Mouse (Mus musculus) C2C12 (cell line): Measurements from ENCODE around the gene Wnt2b. TPM values are rescaled to one million over a fixed set of nuclear protein-coding genes. Genes with fewer than 3 reads are reported as not detected.

Experiments used
- H3K27me3 ChIP-seq: one replicate; pipeline ENCODE4 v1.6.1; 2011; ENCODE audit not compliant: control insufficient read depth, insufficient read depth, insufficient read length
- H3K36me3 ChIP-seq: one replicate; pipeline ENCODE4 v1.6.1; 2011; ENCODE audit not compliant: control insufficient read depth, insufficient read depth
- H3K4me3 ChIP-seq: one replicate; pipeline ENCODE4 v1.5.1; 2011; ENCODE audit warnings: mild to moderate bottlenecking, control low read depth; ENCODE audit not compliant: poor library complexity, insufficient read depth, severe bottlenecking
- H3K79me2 ChIP-seq: one replicate; pipeline ENCODE4 v1.6.1; 2011; ENCODE audit not compliant: control insufficient read depth, insufficient read depth
- H3K79me3 ChIP-seq: one replicate; pipeline ENCODE4 v1.6.1; 2011; ENCODE audit warnings: low read depth, control low read depth
- H3ac ChIP-seq: one replicate; pipeline ENCODE3; 2011; ENCODE audit warnings: low read depth; ENCODE audit not compliant: control insufficient read depth, insufficient read length
- CEBPB ChIP-seq: IDR thresholded peaks from one replicate; pipeline ENCODE4 v1.6.1; 2011; ENCODE audit warnings: low read depth, mild to moderate bottlenecking, control low read depth, moderate library complexity
- CTCF ChIP-seq: IDR thresholded peaks from one replicate; pipeline ENCODE4 v1.5.1; 2011; ENCODE audit not compliant: control insufficient read depth, insufficient read depth, insufficient read length
- FOSL1 ChIP-seq: IDR thresholded peaks from one replicate; pipeline ENCODE4 v1.8.0; 2011; ENCODE audit warnings: mild to moderate bottlenecking, low read length; ENCODE audit not compliant: poor library complexity, insufficient read depth, severe bottlenecking
- MAX ChIP-seq: IDR thresholded peaks from one replicate; pipeline ENCODE4 v1.6.1; 2011; ENCODE audit warnings: mild to moderate bottlenecking, control low read depth
- MYOD1 ChIP-seq: IDR thresholded peaks from one replicate; pipeline ENCODE4 v1.6.1; 2011; ENCODE audit warnings: low read depth; ENCODE audit not compliant: control insufficient read depth, insufficient read length
- MYOG ChIP-seq: IDR thresholded peaks from one replicate; pipeline ENCODE4 v1.6.1; 2011; ENCODE audit not compliant: control insufficient read depth, insufficient read length; ENCODE audit errors: extremely low read depth
- USF1 ChIP-seq: IDR thresholded peaks from one replicate; pipeline ENCODE4 v1.6.1; 2011; ENCODE audit warnings: low read depth, mild to moderate bottlenecking, control low read depth, moderate library complexity
- polyA plus RNA-seq: library from polyadenylated mRNA; unstranded; fragments of >200 nt; fragmentation: generic; extraction: Trizol; gene quantifications from one replicate; pipeline ENCODE4 v1.2.1, GENCODE M21; 2012; ENCODE audit warnings: missing spikeins

Wnt2b gene
- polyA plus RNA-seq, 1 experiment, result 0.08 TPM

DNA sequence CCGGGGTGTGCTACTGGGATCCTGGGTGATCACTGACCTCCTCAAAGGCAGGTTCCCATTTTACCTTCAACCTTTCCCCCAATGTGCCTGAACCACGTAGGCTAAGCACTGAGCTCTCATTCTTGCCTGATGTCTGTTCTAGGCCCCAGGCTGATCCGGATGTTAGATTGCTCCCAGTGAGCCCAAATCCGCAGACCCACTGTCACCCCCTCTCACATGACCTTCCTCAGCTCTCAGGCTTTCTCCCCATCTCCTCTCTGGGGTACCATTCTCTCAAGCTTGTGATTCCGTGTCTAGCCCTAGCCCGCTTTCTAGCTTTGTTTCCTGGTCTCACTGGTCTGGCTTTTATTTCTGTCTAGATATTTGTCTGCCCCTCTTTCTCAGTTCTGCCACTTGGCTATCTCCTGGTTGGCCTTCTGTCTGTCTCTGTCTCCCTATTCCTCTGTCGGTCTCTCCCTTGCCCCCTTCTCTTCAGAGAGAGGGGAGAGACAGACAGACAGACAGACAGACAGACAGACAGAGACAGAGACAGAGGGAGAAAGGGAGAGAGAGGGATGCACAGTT lies 4.4 kb upstream of the Wnt2b start:
- TF ChIP-seq CEBPB, result no peak
- TF ChIP-seq MYOD1, result no peak
- TF ChIP-seq MAX, result no peak
- no peak for TF ChIP-seq CTCF
- no peak for TF ChIP-seq FOSL1
- TF ChIP-seq USF1, result no peak
- TF ChIP-seq MYOG, result no peak
- Histone ChIP-seq H3K27me3 (peaks cover 25% of the 10 kb centered on the region), H3K4me3 (no peak overlapping the region), H3K79me2 (no peaks in the 10 kb centered on the region), H3K79me3 (no peaks in the 10 kb centered on the region), H3K36me3 (no peaks in the 10 kb centered on the region), H3ac (no peak overlapping the region)

DNA sequence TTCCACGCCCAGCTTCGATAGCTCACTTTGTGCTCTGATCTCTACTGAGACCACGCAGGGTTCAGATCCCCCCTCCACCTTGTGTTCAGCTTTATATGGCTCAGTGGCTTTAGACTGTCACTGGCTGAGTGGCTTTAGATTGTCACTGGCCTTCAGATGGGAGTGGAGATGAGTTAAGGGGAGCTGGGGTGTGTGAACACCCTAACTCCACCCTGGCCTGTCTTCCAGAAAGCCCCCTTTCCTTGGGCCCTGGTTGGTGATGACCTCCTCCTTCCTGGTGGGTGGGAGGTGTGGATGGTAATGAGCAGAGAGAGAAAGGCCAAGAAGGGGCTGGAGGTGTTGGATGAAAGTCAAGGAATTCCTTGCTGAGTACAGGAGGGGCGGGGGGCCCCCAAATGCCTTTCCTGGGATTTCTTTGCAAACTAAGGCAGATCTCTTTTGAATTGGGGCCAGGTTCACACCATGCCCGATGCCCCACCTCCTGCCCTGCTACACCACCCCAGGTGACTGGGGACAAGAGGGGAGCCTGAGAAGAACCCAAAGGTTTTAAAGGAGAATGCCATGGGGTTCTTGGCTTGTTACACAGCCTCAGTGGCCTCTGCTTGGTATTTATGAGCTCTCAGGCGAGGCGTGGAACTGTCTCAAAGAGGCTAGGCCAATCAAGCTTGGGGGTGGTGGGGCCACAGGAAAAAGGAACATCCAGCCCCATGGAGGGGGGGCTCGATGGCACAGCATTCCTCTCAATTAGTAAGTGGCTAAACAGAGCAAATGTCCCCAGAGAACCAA lies 3.5 kb upstream of the Wnt2b start:
- TF ChIP-seq MYOG (no peak), FOSL1 (no peak), MYOD1 (no peak), CTCF (no peak), CEBPB (no peak), MAX (no peak), USF1 (no peak)

GRCm38 (mm10) chr3:104963331-104964276 lies 1.9 kb upstream of the Wnt2b start:
- Histone ChIP-seq H3K4me3 (no peak overlapping the region), H3K79me2 (no peaks in the 10 kb centered on the region), H3K79me3 (no peaks in the 10 kb centered on the region), H3ac (no peak overlapping the region), H3K27me3 (peaks cover 37% of the 10 kb centered on the region), H3K36me3 (no peaks in the 10 kb centered on the region)
- TF ChIP-seq CEBPB (no peak), FOSL1 (no peak), MAX (no peak), USF1 (no peak), CTCF (no peak)

More for the DNA sequence above, 3.5 kb upstream of the Wnt2b start:
- no peak overlapping the region for H3K4me3 ChIP-seq
- H3ac ChIP-seq, result no peak overlapping the region
- H3K79me2 ChIP-seq, result no peaks in the 10 kb centered on the region
- H3K27me3 ChIP-seq, result peaks cover 29% of the 10 kb centered on the region
- no peaks in the 10 kb centered on the region for H3K79me3 ChIP-seq
- no peaks in the 10 kb centered on the region for H3K36me3 ChIP-seq

DNA sequence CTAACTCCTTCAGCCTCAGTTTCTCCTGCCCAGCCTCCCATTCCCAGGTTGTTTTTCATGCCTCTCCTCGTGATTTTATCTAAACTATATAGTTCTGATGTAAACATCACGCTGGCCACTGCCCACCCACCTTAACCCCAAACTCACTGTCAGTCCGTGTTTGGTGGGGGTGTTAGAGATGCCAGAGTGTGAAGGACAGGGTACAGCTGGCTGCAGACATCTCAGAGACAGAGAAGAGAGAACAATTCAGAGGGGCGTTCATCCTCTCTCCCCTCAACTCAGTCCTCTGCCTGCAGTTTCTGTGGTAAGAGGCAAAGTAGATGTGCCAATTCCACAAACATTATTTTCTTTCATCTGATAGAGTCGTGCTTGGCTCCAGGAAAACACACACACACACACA lies 1.1 kb upstream of the Wnt2b start:
- H3K79me3 ChIP-seq, result no peaks in the 10 kb centered on the region
- no peaks in the 10 kb centered on the region for H3K36me3 ChIP-seq
- H3K27me3 ChIP-seq, result peaks cover 37% of the 10 kb centered on the region
- no peak overlapping the region for H3K4me3 ChIP-seq
- TF ChIP-seq MAX (no peak), MYOD1 (no peak), FOSL1 (no peak), CTCF (no peak), USF1 (no peak), MYOG (no peak), CEBPB (no peak)
- H3ac ChIP-seq, result no peak overlapping the region
- H3K79me2 ChIP-seq, result no peaks in the 10 kb centered on the region

- H3K36me3 ChIP-seq, result no peaks in the 10 kb centered on the region
- H3K4me3 ChIP-seq, result no peak overlapping the region
- TF ChIP-seq CTCF (no peak), MYOG (no peak)
- H3K79me2 ChIP-seq, result no peaks in the 10 kb centered on the region
- H3K79me3 ChIP-seq, result no peaks in the 10 kb centered on the region
- no peak overlapping the region for H3ac ChIP-seq
- peaks cover 37% of the 10 kb centered on the region for H3K27me3 ChIP-seq
Observed at GRCm38 (mm10) chr3:104962141-104962611, 455 bp upstream of the Wnt2b start.
